Comparison of ENCODE assay signal across 15 mouse cellular contexts in genomic region chr5:36007649-36008048, GRCm38 (mm10).
DNase-seq lines count a peak whose midpoint lies in the region; ATAC-seq and TF ChIP-seq lines count a peak whose summit lies in the region.
"Had no signal": no experiment of that assay in that cellular context is flagged by ENCODE, and none has a peak within 500 bp of the region (broad histone marks: within the 10 kb centered on the region; RNA-seq: fewer than 3 reads in every experiment).

No protein-coding gene starts in this region.

- H3K9me3 ChIP-seq in forebrain, embryonic 15.5 days: no peaks in the 10 kb centered on the region
- H3K9me3 ChIP-seq in forebrain, embryonic 11.5 days (ENCODE audit: control insufficient read depth, low read length): no peaks in the 10 kb centered on the region
- H3K9me3 ChIP-seq: embryonic facial prominence, embryonic 12.5 days; midbrain, embryonic 12.5 days had no signal

- H3K4me1 ChIP-seq in forebrain, embryonic 15.5 days: peaks cover 9% of the 10 kb centered on the region
- no peaks in the 10 kb centered on the region for H3K4me1 ChIP-seq in forebrain, embryonic 11.5 days (replicated peaks; ENCODE audit: control insufficient read depth, insufficient read depth, low read length)
- H3K4me1 ChIP-seq: embryonic facial prominence, embryonic 12.5 days; midbrain, embryonic 12.5 days had no signal

- 0 out of 2 replicates have a peak, but pooled peaks cover 3% of the 10 kb centered on the region for H3K36me3 ChIP-seq in forebrain, embryonic 15.5 days
- no peaks in the 10 kb centered on the region for H3K36me3 ChIP-seq in forebrain, embryonic 11.5 days (ENCODE audit: control insufficient read depth, insufficient read depth, low read length)

- no peak for DNase-seq in forebrain, embryonic 11.5 days (ENCODE audit: low spot score)
- DNase-seq in 3134 (ENCODE audit: extremely low read depth, insufficient read length, low spot score): peak; percentile 27
- DNase-seq in cerebellum, postnatal 10 days: peak; percentile 91 to 93
- no peak for DNase-seq in layer of hippocampus, adult 2 months (ENCODE audit: low spot score in 2 of 2)
- no peak for DNase-seq in urinary bladder, postnatal 4 days (ENCODE audit: low spot score in 2 of 2)
- DNase-seq in ovary, postnatal 14 days (ENCODE audit: low spot score): no peak
- DNase-seq in right cerebral cortex, adult 18-20 months: no peak
- DNase-seq: gastrocnemius, adult 2 months; lung, embryonic 14.5 days; right cerebral cortex, postnatal 14 days had no signal

- no peak overlapping the region for H3K4me3 ChIP-seq in forebrain, embryonic 15.5 days
- no peak overlapping the region for H3K4me3 ChIP-seq in forebrain, embryonic 11.5 days (ENCODE audit: low read depth, low read length)
- no peak overlapping the region for H3K4me3 ChIP-seq in layer of hippocampus, adult 2 months
- H3K4me3 ChIP-seq: embryonic facial prominence, embryonic 12.5 days; gastrocnemius, adult 2 months; midbrain, embryonic 12.5 days had no signal

- TF ChIP-seq CTCF in layer of hippocampus, adult 2 months (conservative IDR thresholded peaks at IDR 0.05): peak; percentile 28

- H3K9ac ChIP-seq in forebrain, embryonic 15.5 days (replicated peaks): no peak overlapping the region
- no peak overlapping the region for H3K9ac ChIP-seq in forebrain, embryonic 11.5 days (ENCODE audit: low read length)
- H3K9ac ChIP-seq: embryonic facial prominence, embryonic 12.5 days; lung, embryonic 14.5 days; midbrain, embryonic 12.5 days had no signal

- no peak overlapping the region for H3K4me2 ChIP-seq in forebrain, embryonic 15.5 days (replicated peaks)
- no peak overlapping the region for H3K4me2 ChIP-seq in forebrain, embryonic 11.5 days (ENCODE audit: low read depth, low read length, severe bottlenecking)
- H3K4me2 ChIP-seq: embryonic facial prominence, embryonic 12.5 days; lung, embryonic 14.5 days; midbrain, embryonic 12.5 days had no signal

- H3K27me3 ChIP-seq in forebrain, embryonic 15.5 days: no peaks in the 10 kb centered on the region
- no peaks in the 10 kb centered on the region for H3K27me3 ChIP-seq in forebrain, embryonic 11.5 days (ENCODE audit: control insufficient read depth, insufficient read depth, low read length)
- H3K27me3 ChIP-seq: embryonic facial prominence, embryonic 12.5 days; midbrain, embryonic 12.5 days; Patski had no signal

- H3K27ac ChIP-seq in forebrain, embryonic 15.5 days (replicated peaks): no peak overlapping the region
- no peak overlapping the region for H3K27ac ChIP-seq in forebrain, embryonic 11.5 days (ENCODE audit: low read depth, low read length)
- H3K27ac ChIP-seq in layer of hippocampus, adult 2 months: no peak overlapping the region
- H3K27ac ChIP-seq: embryonic facial prominence, embryonic 12.5 days; gastrocnemius, adult 2 months; midbrain, embryonic 12.5 days had no signal

- WGBS in forebrain, embryonic 15.5 days: 44% methylated on average over 10 of the region's 10 CpGs
- WGBS in forebrain, embryonic 11.5 days: 87% methylated on average over 10 of the region's 10 CpGs

- ATAC-seq in forebrain, embryonic 15.5 days (replicated peaks): peak; percentile 69
- ATAC-seq in forebrain, embryonic 11.5 days (replicated peaks; ENCODE audit: low FRiP score): no peak
- ATAC-seq: intestine, embryonic 16.5 days; Patski had no signal

Comparison
In these comparisons a context has a peak if more than half of its experiments do, and no peak if none do; other contexts are left out.
1. DNase-seq: peak in 3134 (single experiment) and cerebellum, postnatal 10 days (2 of 2); none in forebrain, embryonic 11.5 days (single experiment), layer of hippocampus, adult 2 months (0 of 2), urinary bladder, postnatal 4 days (0 of 2), ovary, postnatal 14 days (single experiment) and right cerebral cortex, adult 18-20 months (single experiment).